Mouse (Mus musculus): ENCODE data around the gene 1300017J02Rik.

DNA sequence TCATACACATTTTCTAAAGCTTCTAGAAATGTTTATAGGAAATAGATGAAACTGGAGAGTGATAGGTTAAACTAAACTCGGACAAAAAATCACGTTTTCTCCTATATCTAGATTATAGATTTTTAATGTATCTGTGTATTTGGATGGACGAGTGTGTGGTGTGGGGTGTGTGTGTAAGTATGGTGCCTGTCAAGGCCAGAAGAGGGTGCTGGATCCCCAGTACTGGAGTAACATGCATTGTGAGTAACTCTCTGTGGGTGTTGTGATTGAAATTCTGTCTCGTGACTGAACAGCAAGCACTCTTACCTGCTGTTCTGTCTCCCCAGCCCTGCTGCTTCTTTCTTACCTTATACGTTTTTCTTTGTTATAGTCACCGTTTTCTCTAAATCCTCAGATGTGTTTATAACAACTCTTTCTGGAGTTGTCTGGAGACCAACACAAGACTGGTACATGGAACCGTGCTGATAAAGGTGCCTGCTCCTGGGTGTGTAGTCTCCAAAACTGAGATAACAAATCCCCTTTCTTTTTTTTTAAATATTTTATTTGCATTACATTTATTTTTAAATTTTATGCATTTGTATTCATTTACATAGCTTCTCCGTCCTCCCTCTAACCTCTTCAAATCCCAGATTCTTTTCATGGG is 58.2 kb downstream of the 1300017J02Rik start:
- TF ChIP-seq CTCF (IDR thresholded peaks at IDR 0.05; ENCODE audit: control insufficient read depth, insufficient read depth, insufficient replicate concordance, low read depth, low read length), result no peak
- no peak for TF ChIP-seq POLR2A (IDR thresholded peaks at IDR 0.05; ENCODE audit: control insufficient read depth, low read depth, low read length)

Data from testis, adult 2 months (tissue).